Comparison of ENCODE assay signal across 32 mouse cellular contexts in the genomic region with DNA sequence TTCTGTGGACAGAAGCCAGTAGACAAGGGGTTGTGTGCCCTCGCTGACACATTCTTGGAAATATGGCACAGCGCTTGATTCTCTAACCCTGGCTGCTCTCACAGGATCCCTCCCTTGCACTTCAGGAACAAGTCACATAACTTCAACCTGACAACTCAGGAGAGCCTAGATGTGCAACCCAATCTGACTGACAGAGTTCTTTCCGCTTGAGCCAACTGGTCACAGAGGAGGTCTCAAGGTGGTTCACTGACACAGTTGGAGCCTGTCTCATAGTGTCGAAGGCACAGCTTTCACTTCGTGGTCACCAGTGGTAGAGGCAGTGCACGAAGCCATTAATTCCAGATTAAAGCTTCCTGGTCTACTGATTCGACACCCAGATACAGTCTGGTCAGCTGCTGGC. TPM values are rescaled to one million over a fixed set of nuclear protein-coding genes. Genes with fewer than 3 reads are reported as not detected.
DNase-seq lines count a peak whose midpoint lies in the region; TF ChIP-seq lines count a peak whose summit lies in the region.
"Had no signal": no experiment of that assay in that cellular context is flagged by ENCODE, and none has a peak within 500 bp of the region (broad histone marks: within the 10 kb centered on the region; RNA-seq: fewer than 3 reads in every experiment).

No protein-coding gene starts in this region.

- WGBS in kidney, adult 2 months: 70% methylated on average over 7 of the region's 7 CpGs

- H3K4me1 ChIP-seq in kidney, adult 2 months (ENCODE audit: control insufficient read depth, insufficient read depth, low read length): no peaks in the 10 kb centered on the region
- H3K4me1 ChIP-seq: forebrain, embryonic 10.5 days; forebrain, embryonic 13.5 days; hindbrain, embryonic 12.5 days; hindbrain, embryonic 15.5 days had no signal

- no peak overlapping the region for H3K27ac ChIP-seq in kidney, adult 2 months (ENCODE audit: insufficient read depth, low read depth, low read length)
- H3K27ac ChIP-seq: forebrain, embryonic 10.5 days; forebrain, embryonic 13.5 days; hindbrain, embryonic 12.5 days; hindbrain, embryonic 15.5 days had no signal

- H3K36me3 ChIP-seq in kidney, adult 2 months (ENCODE audit: control insufficient read depth, insufficient read depth, low read length): no peaks in the 10 kb centered on the region
- H3K36me3 ChIP-seq: forebrain, embryonic 10.5 days; hindbrain, embryonic 12.5 days; hindbrain, embryonic 15.5 days had no signal

- no peak for TF ChIP-seq CTCF in kidney, adult 2 months (conservative IDR thresholded peaks at IDR 0.05; ENCODE audit: insufficient read depth, insufficient read length, low read depth, low read length)

- no peak overlapping the region for H3K4me3 ChIP-seq in kidney, adult 2 months (ENCODE audit: insufficient read depth, low read depth, low read length)
- H3K4me3 ChIP-seq: forebrain, embryonic 10.5 days; forebrain, embryonic 13.5 days; hindbrain, embryonic 12.5 days; hindbrain, embryonic 15.5 days had no signal

- H3K27me3 ChIP-seq in kidney, adult 2 months (replicated peaks; ENCODE audit: control insufficient read depth, insufficient read depth, low read length): no peaks in the 10 kb centered on the region
- H3K27me3 ChIP-seq: forebrain, embryonic 13.5 days; hindbrain, embryonic 12.5 days; hindbrain, embryonic 15.5 days had no signal

- DNase-seq in gastrocnemius, postnatal 10 days: peak; percentile 14
- DNase-seq in gastrocnemius, postnatal 36 days: no peak
- peak; percentile 23 for DNase-seq in kidney, adult 2 months
- no peak for DNase-seq in kidney, postnatal 36 days
- peak; percentile 22 to 72 for DNase-seq in spleen, postnatal 4 days (ENCODE audit: low spot score in 2 of 2)
- DNase-seq in spleen, postnatal 10 days (ENCODE audit: low spot score in 2 of 2): no peak
- no peak for DNase-seq in gastrocnemius, postnatal 14 days
- DNase-seq: adrenal gland, adult 8-10 months; adrenal gland, postnatal 25 days; cerebellum, adult 11-12 months; cerebellum, adult 8-10 months; cerebellum, postnatal 10 days; cerebellum, postnatal 36 days; embryo, embryonic 11 days; gastrocnemius, postnatal 25 days had no signal

- TF ChIP-seq POLR2A in kidney, adult 2 months (IDR thresholded peaks at IDR 0.05; ENCODE audit: low read depth, low read length): no peak

- intact Hi-C loops in gastrocnemius, postnatal 36 days (cut with DNase I): no loop called here
- intact Hi-C loops in gastrocnemius, postnatal 14 days (cut with DNase I; ENCODE audit: low total_unique reads): no loop called here

RNA-seq across cellular contexts. Expression of a gene that starts 12.5 kb away (rescaled TPM):
- not detected for total RNA-seq in gastrocnemius, postnatal 10 days (2021)
- total RNA-seq in gastrocnemius, postnatal 36 days (2021): not detected
- not detected in 2 replicates for polyA plus RNA-seq in kidney, adult 2 months (2012; rRNA removed)
- total RNA-seq in gastrocnemius, postnatal 14 days (2021): not detected
- total RNA-seq: adrenal gland, adult 8-10 months; adrenal gland, postnatal 25 days; gastrocnemius, adult 18-20 months; gastrocnemius, postnatal 25 days; heart, adult 8-10 months; hematopoietic stem cell, adult 5-6 weeks had no signal
- polyA plus RNA-seq: activated CD4-positive, CD25-positive, alpha-beta regulatory T cell, adult 4 months; brain, embryonic 14.5 days; cortical plate, adult 2 months; embryonic facial prominence, embryonic 11.5 days; embryonic facial prominence, embryonic 14.5 days; forebrain, embryonic 10.5 days; forebrain, embryonic 13.5 days; forebrain, embryonic 16.5 days; heart, embryonic 11.5 days; heart, embryonic 14.5 days; heart, postnatal 0 days; hindbrain, embryonic 12.5 days; hindbrain, embryonic 15.5 days had no signal

RNA-seq across cellular contexts. Expression of a gene that starts 20.2 kb away (rescaled TPM):
- not detected for total RNA-seq in gastrocnemius, postnatal 10 days (2021)
- total RNA-seq in gastrocnemius, postnatal 36 days (2021): not detected
- polyA plus RNA-seq in kidney, adult 2 months (2012; rRNA removed): not detected in 2 replicates
- total RNA-seq in gastrocnemius, postnatal 14 days (2021): not detected
- total RNA-seq: adrenal gland, adult 8-10 months; adrenal gland, postnatal 25 days; gastrocnemius, adult 18-20 months; gastrocnemius, postnatal 25 days; granulocyte monocyte progenitor cell, adult 5-6 weeks; heart, adult 8-10 months; hematopoietic stem cell, adult 5-6 weeks had no signal
- polyA plus RNA-seq: brain, embryonic 14.5 days; embryonic facial prominence, embryonic 11.5 days; embryonic facial prominence, embryonic 14.5 days; forebrain, embryonic 10.5 days; forebrain, embryonic 13.5 days; forebrain, embryonic 16.5 days; heart, embryonic 11.5 days; heart, embryonic 14.5 days; heart, postnatal 0 days; hindbrain, embryonic 12.5 days; hindbrain, embryonic 15.5 days had no signal

RNA-seq across cellular contexts. Expression of a gene that starts 24.3 kb away (rescaled TPM):
- not detected for total RNA-seq in gastrocnemius, postnatal 10 days (2021)
- not detected for total RNA-seq in gastrocnemius, postnatal 36 days (2021)
- not detected in 2 replicates for polyA plus RNA-seq in kidney, adult 2 months (2012; rRNA removed)
- not detected for total RNA-seq in gastrocnemius, postnatal 14 days (2021)
- total RNA-seq: adrenal gland, adult 8-10 months; adrenal gland, postnatal 25 days; gastrocnemius, adult 18-20 months; gastrocnemius, postnatal 25 days; granulocyte monocyte progenitor cell, adult 5-6 weeks; heart, adult 8-10 months; hematopoietic stem cell, adult 5-6 weeks had no signal
- polyA plus RNA-seq: activated CD4-positive, CD25-positive, alpha-beta regulatory T cell, adult 4 months; brain, embryonic 14.5 days; embryonic facial prominence, embryonic 11.5 days; embryonic facial prominence, embryonic 14.5 days; forebrain, embryonic 10.5 days; forebrain, embryonic 13.5 days; forebrain, embryonic 16.5 days; heart, embryonic 11.5 days; heart, embryonic 14.5 days; heart, postnatal 0 days; hindbrain, embryonic 12.5 days; hindbrain, embryonic 15.5 days had no signal

RNA-seq across cellular contexts. Expression of a gene that starts 43.1 kb away (rescaled TPM):
- total RNA-seq in gastrocnemius, postnatal 10 days (2021): 10 to 100 TPM; 14.8 to 16.9 TPM
- total RNA-seq in gastrocnemius, postnatal 36 days (2021): 10 to 100 TPM; 15.1 to 24.0 TPM
- 11.3 and 13.0 TPM in 2 replicates for polyA plus RNA-seq in kidney, adult 2 months (2012; rRNA removed)
- total RNA-seq in gastrocnemius, postnatal 14 days (2021): 10 to 100 TPM; 13.9 to 14.3 TPM

Comparison
In these comparisons a context has a peak if more than half of its experiments do, and no peak if none do; other contexts are left out.
1. DNase-seq: peak in gastrocnemius, postnatal 10 days (single experiment), kidney, adult 2 months (single experiment) and spleen, postnatal 4 days (2 of 2); none in gastrocnemius, postnatal 36 days (0 of 2), kidney, postnatal 36 days (0 of 2), spleen, postnatal 10 days (0 of 2) and gastrocnemius, postnatal 14 days (single experiment).